Mouse (Mus musculus) thymus, postnatal 0 days (tissue): ENCODE data around the gene Kcnj9. TPM values are rescaled to one million over a fixed set of nuclear protein-coding genes. Genes with fewer than 3 reads are reported as not detected.

ENCODE experiments used
- DNase-seq: peaks from one replicate; pipeline ENCODE4 v3.0.0-alpha.2; 2015; ENCODE audit warnings: low spot score
- polyA plus RNA-seq: library from polyadenylated mRNA; unstranded; fragments of >200 nt; fragmentation: Nextera tagmentation; extraction: Ambion mirVana; gene quantifications from 2 replicates; pipeline ENCODE4 v1.2.1, GENCODE M21; 2015

Gene Kcnj9
- polyA plus RNA-seq, result 0.09 TPM in 2 replicates

DNA sequence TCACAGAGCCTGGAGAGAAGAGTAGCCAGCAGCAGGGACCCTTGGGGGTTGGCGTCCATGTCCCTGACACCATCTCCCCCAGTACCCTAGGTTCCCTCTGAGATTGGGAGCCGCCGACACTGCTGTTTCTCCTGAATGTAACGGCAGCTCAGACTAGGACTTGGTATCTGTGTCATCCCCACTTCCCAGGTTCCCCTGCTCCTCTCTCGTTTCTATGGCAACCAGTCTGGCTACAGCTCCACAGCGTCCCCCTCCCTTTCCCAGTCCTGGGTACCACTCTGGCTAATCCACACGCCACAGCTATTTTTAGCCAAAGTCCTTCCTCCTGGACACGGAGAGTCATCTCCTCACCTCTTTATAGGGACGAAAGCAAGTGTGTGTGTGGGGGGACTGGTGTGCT is at the start of gene Kcnj9:
Gene Kcnj9, minus strand, starts transcription at position 188 of the 400 bp plus-strand sequence.
- no peak for DNase-seq

DNA sequence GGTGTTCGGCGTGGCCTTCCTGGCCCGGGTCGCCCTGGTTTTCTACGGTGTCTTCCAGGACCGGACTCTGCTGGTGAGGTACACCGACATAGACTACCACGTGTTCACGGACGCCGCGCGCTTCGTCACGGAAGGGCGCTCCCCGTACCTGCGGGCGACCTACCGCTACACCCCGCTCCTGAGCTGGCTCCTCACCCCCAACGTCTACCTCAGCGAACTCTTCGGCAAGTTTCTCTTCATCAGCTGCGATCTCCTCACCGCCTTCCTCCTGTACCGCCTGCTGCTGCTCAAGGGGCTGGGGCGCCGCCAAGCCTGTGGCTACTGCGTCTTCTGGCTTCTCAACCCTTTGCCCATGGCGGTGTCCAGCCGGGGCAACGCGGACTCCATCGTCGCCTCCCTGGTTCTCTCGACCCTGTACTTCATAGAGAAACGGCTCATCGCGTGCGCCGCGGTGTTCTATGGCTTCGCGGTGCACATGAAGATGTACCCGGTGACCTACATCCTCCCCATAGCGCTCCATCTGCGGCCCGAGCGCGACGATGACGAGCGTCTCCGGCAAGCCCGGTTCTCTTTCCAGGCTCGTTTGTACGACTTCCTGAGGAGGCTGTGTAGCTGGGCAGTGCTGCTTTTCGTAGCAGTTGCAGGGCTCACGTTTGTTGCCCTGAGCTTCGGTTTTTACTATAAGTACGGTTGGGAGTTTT is 47.8 kb upstream of the Kcnj9 start:
- peak; percentile 67 for DNase-seq

DNA sequence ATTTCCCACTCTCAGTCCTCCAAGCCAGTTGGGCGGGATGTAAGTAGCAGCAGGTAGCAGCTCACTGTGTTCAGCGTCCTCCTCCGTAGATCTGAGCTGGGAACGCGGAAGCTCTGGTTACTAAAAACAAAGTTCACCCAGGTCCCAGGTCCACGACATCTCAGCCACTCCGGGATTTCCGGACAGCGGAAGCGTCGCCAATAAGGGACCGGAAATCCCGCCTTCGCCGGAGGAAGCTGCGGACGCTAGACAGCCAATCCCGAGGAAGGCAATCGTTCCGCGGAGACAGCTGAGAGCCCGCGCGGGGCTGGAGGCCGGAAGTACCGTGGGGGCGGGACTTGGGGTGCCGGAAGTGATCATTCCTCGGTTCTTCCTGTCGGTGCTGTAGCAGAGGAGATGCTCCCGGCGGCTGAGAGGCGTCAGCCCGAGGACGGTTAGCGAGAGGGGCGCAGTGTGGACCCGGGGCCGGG is 47.1 kb upstream of the Kcnj9 start, which contains the start of gene Pigm:
Gene Pigm, plus strand, starts transcription at position 349 of the 470 bp plus-strand sequence.
- DNase-seq, result peak; percentile 99

DNA sequence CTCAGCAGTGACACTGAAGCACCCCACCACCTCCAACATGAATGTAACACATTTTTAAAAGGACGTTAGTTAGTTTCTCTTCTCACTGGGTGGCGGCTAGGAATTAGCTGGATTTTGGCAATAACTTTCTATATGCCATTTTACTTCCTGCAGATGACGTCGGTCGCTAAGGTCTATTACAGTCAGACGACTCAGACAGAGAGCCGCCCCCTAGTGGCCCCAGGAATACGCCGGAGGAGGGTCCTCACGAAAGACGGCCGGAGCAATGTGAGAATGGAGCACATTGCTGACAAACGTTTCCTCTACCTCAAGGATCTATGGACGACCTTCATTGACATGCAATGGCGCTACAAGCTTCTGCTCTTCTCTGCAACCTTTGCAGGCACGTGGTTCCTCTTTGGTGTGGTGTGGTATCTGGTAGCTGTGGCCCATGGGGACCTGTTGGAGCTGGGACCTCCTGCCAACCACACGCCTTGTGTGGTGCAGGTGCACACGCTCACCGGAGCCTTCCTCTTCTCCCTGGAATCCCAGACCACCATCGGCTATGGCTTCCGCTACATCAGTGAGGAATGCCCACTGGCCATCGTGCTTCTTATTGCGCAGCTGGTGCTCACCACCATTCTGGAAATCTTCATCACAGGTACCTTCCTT is 39.8 kb upstream of the Kcnj9 start:
- DNase-seq, result peak; percentile 82

DNA sequence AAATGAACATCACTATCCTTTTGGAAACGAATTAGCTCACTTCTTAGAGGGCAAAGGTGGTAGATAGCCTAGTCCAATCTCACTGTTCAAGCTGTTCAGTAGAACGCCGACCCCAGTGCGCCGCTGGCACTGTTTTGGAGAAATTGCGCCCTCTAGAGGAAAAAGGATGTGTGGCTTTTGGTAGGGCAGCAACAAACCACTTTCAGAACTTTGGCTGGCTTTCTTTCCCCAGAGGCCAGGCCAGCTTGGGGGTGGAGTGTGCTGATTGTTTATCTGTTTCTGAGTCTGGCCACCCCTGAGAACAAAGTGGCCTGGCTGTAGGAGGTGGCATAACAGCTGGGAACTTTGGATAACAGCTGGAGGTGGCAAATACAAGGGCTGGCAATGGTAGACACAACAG is 35.6 kb upstream of the Kcnj9 start:
- DNase-seq, result peak; percentile 74

DNA sequence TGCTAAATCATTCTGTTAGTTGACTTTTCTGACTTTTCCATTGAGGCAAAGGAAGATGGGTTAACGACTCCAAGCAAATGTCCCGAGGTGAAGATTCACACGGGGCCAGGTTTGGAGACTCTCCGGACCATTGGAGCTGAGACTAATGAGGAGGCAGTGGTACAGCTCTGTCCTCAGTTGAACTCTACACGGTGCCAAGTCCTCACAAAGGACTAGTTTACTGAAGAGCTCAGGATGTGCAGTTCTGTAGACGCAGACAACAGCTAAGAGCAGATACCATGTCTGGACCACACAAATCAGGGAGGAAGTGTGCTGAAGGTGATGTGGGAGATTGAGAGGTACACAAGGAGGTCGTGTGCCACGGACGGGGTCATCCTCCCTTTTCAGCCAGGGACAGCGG is 29.2 kb upstream of the Kcnj9 start:
- DNase-seq, result no peak

DNA sequence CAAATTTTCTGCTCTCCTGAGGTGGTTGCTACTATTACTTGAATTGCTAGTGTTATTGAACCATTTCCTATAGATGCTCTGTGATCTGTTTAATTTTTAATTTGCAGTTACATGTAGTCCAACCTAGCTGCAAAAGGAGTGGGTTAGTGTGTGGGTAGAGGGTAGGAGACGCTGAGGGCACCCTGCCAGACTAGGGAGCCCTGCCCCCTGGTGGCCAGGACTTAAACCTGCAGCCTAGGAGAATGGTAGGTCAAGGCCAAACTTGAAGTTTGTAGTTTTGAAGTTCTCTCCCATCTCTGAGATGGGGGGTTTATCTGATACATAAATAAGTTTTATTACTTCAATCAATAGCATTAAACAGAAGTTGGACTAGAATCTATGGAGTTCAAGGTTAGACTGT is 28.4 kb upstream of the Kcnj9 start:
- DNase-seq, result peak; percentile 65

DNA sequence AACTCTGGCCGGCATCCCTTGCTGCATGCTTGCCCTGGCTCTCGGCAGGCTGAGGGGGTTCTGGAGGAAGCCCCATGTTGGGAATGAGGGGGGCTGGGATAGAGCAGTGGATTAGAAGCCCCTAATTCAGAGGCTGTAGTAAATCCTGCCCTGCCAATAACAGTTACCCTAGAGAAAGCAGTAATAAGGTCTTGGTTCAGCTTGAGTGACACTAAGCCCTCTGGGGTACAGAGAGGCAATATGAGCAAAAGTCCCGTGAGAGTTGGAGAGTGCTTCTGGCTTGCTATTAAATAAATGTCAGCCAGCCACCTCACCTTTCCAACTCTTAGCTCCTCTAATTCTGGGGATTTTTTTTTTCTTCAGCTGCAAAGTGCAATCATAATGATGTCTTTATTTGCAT is 26.2 kb upstream of the Kcnj9 start:
- DNase-seq, result no peak

DNA sequence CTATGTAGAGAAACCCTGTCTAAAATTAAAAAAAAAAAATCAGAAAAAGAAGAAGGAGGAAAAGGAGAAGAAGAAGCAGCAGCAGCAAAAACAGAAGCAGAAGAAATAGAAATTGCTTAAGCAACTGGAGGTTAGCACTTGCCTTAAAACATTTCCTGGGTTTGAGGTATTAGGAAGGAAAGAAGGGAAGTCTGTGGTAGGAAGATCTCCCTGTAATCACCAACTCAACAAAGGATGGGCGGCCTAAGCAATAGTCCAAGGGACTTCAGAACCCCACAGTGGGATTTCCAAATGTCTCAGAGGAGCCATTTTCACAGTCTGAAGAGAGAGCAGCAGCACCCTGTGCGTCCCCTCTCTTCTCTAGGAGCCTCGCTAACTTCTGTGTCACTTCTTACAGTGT is 23.3 kb upstream of the Kcnj9 start:
- no peak for DNase-seq

DNA sequence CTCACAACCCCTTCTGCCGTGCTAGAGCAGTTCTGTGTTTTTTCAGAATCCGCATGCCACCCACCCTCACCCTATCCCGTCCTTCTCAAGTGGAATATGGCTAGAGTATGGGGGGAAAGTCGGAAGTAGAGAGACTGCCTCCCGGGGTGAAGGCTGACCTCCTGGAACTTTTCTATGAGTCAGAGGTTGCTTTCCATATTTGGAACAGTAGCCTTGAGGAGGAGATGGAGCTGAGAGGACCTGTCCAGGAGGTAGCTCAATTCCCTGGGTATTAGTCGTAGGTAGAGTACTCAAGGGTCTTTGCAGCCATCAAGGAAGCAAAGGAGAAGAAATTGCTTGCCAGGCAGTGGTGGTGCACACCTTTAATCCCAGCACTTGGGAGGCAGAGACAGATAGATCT is 22.9 kb upstream of the Kcnj9 start:
- DNase-seq, result no peak

DNA sequence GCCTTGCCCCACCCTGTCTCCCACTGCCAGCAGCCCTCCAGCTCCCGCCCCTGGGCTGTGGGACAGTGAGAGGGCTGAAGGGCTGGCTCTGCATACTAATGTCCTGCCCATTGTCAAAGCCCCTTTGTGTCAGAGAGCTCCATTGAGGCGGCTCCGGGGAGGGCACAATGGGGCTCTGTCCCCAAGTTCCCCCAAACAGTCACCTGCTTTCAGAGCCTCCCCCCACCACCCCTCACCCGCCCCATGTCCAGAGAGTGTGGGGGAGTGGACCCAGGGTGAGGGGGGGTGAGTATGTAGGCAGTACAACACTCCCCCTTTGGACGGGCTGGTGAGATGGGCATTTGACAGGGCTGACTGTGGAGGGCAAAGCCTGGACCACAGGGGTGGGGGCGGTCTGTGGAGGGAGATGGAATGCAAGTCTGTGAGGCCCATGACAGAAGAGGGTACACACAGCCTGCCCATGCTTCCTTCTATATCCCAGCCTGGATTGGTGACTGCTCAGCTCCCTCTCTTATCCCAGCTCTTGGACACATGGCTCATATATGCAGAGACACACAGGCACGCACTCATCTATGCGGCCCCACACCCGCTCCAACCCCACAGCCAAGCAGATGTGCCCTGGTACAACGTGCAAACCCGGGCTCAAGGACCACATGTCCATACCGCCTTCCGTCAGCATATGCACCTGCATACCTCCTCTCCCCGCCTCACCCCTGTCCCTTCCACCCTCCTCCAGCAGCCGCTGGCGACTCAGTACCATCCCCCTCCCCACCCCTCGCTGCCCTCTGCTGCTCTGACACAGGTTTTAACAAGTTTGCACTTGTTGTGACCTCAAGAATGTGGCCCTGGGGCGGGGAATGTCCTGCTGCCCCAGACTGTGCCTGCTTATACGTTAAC is 21.0 kb upstream of the Kcnj9 start:
- peak; percentile 9 for DNase-seq

DNA sequence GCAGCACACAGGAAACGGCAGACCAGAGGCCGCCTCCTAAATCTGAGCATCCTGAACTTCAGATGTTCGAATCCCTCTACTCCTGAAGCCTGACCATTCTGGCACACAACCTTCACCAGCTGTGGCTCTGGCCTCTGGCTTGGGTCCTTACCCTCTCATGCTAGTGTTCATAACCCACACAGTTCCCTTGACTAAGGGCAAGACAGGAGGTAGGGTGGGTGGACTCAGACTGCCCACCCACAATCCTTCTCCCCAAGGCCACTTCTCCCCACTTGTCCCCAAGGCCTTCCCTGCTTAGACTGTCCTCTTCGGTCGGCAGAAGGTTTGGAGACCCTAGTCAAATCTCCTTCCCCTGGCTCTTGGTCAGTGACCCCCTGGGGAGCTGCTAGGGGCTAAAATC is 20.4 kb upstream of the Kcnj9 start:
- DNase-seq, result no peak

DNA sequence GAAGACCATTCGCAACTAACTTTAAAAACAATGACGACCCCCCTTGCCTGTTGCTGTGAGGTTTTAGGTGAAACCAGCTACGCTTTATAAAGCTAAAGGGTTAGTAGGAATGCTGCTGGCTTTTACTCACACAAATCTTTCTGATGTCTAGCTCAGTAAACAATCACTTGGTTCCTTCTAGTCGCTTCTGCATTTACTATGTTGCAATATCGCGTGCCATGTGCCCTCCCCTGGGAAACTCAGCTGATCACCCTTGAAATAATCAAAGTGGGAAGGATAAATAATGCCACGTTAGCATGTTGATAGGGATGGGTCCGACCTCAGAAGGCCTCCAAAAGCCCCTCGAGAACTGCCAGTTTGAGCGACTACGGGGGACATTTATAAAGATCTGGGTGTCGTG is 18.3 kb upstream of the Kcnj9 start:
- no peak for DNase-seq

DNA sequence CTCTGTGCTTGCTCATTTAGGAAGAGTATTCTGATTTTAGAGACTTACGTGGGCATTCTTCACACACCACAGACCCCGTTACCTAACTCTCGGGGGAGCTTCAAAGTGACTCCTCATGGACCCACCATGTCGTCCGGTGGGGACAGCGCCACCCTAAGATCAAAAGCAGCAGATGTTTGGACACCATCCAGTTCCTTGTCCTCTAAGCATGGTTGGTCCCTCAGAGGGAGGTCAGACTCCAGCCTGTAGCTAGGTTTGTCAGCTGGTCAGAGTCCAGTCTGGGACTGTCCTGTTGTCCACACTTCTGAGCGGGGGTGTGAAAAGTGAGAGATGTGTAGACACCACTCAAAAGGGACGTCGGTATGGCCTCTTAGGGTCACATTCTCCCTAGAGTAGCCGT is 17.6 kb upstream of the Kcnj9 start:
- no peak for DNase-seq

DNA sequence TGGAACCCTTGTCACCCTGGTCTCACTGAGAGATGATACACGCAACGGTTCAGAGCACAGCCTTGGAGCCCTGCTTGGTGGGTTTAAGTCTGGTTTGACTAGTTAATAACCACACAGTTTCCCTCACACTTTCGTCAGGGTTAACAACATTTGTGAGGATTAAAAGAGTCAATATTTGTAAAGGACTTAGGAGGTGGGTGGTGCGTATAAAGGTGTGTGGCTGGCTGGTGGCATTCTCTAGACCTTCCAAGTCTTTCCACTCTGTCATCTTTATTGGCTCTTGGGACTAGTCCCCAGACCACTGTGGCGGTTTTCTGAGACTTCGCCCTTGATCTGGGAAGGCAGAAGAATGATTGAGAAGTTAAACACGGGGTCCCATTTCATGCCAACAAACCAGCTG is 15.7 kb upstream of the Kcnj9 start:
- DNase-seq, result no peak

DNA sequence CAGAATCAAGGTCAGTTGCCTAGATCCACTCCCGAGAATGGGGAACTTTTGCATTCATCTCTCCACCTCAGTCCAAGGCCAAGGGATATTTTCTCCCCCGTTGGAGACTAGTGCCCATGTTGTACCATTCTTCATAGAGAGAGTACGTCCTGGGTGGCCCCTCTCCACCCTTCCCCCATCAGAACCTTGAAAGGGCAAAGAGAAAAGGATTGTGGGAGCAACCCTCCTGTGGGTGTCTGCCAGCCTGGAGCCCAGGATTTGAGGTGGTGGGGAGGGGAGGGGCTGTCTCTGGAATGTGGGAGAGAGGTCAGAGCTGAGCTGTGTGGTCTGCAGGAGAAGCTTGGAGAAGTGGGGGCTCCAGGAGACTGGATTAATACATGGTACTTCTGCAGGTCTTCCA is 14.8 kb upstream of the Kcnj9 start:
- DNase-seq, result no peak

DNA sequence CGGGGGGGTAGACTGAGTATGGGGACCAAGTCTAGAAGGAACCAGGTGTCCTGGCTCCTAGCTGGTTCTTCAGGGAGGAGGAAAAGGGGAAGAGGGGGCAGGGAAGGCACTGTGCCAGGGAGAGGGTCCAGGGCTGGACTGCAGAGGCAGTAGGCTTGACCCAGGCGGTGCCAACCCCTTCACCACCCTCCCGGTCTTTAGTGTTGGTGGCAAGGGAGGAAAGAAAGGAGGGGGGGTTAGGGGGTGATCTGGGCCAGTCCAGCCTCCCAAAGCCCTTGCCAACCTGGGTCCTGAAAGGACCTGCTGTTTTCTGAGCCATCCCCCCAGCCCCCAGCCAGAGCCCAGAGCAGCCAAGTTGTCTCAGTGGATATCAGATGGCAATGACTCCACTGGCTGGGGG is 13.6 kb upstream of the Kcnj9 start:
- DNase-seq, result no peak

DNA sequence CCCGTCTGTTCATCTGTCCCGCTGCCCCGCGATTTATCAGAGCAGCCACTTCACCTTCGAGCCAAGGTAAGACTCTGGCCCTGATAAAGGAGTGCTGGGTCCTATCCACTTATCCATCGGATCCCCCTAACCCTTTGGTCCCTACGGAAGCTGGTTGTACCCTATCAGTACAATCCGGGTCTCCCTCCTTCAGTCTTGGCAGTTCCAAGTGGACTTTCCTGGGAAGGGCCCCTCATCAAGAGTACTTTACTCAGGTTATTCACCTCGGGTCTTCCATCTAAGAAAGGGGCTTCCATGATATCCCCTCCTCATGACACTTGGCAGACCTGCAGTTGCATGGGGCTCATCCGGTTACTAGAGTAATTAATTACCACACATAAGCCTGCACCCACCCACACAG is 12.3 kb upstream of the Kcnj9 start:
- no peak for DNase-seq

DNA sequence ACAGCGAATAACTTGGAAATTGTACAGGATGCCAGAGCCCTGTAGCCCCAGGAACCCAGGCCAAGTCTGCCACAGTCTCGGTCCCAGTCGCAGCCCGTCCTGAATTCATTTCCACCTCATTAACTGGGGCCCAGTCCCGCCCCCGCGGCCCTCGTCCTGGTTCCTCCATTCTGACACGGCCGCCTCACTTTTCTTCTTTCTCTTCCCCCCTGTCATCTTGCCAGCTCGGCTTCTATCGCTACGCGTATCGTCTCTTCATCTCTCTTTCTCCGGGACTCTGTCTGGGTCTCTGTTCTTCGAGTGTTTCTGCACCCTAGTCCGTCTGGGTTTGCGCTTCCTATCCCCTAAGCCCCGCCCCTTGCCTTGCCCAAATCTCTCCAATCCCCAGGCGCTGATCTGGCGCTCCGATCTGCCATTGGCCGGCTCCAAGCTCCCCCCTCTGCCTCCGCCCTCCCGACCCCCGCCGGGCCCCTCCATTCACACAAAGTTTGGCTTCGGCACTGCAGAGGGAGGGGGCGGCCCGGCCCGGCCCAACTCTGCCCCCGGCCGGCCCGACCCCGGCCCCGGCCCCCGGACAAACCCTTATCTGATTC is 11.7 kb upstream of the Kcnj9 start, which contains the start of gene Kcnj10:
Gene Kcnj10, plus strand, starts transcription at position 482 of the 593 bp plus-strand sequence.
- peak; percentile 81 for DNase-seq

DNA sequence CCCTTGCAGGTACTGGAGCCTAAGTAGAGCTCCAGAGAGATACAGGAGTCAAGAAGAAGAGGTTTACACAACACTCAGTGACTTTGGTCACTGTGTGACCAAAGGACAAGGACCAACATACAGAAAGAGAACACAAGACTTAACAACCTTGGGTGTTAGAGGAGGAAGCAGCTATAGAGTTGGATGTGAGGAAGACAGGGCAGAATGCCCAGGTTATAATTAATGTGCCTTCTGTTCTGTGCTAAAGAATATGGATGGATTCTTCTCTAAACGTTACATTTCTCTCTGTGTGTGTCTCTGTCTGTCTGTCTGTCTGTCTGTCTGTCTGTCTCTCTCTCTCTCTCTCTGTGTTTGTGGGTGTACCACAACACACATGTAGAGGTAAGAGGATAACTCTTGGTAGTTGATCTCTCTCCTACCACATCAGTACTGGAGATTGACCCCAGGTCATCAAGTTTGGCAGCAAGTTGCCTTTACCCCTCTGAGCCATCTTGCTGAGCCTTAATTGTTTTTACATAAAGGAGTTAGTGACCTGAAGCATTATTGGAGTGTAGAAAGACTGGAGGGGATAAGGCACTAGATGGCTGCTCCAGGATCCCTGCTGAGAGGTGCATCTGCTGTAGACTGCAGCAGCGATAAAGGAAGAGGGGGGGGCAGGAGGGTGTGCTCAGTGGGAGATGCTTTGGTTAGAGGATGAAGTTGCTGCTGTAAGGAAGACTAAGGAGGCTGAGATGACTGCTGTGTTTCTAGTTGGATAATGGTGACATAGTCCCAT is 8.5 kb upstream of the Kcnj9 start:
- DNase-seq, result no peak

DNA sequence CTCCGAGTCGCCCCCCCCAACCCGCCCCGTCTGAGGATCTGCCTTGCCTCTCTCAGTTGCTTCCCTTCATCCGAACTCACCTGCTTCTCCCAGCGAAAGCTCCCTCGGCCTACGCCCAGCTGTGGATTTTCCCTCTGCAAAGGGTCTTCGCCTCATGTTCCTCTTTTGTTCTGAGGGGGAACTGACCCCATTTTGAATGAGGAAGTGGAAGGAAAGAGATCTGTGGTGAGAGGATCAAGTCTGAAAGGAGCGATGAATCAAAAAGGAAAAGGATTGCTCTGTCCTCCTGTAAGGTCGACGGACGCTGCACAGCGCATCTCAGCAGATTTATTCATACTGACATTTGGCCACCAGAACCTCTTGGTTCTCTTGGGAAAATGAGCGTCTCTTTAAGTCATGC is 6.7 kb upstream of the Kcnj9 start:
- DNase-seq, result no peak
